Mouse (Mus musculus) spleen, adult 12 weeks (tissue): Measurements from ENCODE around the gene Irgm2.

ENCODE experiments used
- DNase-seq: peaks from one replicate; pipeline ENCODE4 v3.0.0; 2022; ENCODE audit warnings: low spot score

Irgm2 gene

DNA sequence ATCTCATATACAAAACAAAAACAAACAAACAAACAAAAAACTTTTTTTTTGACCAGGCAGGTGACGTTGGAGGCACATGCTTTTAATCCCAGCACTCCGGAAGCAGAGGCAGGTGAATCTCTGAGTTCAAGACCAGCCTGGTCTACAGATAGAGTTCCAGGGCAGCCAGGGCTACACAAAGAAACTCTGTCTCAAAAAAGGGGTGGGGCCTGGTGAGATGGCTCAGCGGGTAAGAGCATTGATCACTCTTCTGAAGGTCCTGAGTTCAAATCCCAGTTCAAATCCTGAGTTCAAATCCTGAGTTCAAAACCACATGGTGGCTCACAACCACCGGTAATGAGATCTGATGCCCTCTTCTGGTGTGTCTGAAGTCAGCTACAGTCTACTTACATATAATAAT, 62.4 kb downstream of the Irgm2 start:
- no peak for DNase-seq

DNA sequence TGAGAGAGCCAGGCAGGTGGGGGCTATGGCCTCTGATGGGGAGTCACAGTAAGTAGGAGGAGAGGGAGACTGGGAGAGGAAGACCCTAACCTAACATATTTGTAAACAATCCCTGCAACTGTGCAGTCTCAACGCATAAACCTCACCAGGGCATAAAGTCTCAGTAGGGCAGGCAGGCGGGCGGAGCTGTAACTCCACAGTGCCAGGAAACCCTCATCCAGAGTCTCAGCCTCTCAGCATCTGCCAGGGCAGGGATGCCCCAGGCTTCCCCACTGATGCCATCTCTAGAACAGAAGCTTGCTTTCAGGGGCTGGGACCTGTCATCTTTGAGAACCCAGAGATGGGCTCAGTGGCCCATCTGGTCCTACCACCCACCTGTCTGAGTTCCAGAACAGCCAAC, 62.9 kb downstream of the Irgm2 start:
- DNase-seq = no peak

DNA sequence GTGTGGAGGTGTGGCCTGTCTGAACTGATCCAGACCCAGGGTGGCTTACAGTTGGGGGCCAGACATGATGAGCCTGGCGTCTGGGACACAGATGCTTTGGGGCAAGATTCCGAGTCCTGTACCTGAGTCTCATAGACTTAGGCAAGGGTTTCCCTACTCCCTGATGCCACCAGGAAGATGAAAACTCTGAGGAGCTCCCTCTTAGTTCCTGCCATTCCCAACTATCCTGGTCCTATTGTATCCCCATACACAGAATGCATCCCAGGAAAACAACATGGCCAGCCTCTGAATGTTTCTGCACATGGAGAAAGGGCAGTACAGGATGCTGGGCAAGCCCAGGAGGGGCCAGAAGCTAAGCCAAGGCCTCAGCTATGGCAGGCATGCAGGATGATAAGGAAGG, 64.1 kb downstream of the Irgm2 start:
- DNase-seq = no peak

DNA sequence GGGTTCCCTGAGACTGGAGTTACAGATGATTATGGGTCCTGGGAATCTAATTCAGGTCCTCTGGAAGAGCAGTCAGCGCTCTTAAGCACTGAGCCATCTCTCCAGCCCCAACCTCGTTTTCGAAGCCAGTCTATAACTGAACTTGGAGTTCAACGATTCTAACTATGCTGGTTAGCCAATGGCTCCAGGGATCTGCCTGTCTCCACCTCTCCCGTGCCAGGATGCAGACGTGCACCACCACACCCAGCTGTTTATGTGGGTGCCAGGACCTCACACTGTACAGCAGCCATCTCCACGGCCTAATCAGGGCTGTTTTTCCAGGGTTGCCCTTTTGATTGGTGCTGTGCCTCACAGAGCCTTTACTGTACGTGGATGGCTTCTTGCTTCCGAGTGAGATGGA, 65.1 kb downstream of the Irgm2 start:
- no peak for DNase-seq

DNA sequence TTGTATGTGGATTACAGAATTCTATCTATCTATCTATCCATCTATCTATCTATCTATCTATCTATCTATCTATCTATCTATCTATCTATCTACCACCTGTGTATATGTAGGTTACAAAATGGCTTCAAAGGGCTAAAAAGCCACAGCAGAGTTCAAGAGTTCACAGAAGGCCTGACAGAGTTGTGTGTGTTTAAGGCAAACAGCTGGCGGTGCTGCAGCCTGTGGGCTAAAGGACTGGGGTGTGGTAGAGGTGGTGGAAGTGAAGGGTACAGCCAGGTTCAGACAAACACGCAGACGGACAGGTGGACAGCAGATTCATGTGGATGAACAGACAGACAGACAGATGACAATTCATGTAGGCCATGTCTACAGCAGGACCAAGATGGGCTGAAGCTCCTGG, 68.9 kb downstream of the Irgm2 start:
- DNase-seq = no peak
